30 mouse cellular contexts compared by ENCODE assay signal in the genomic region with DNA sequence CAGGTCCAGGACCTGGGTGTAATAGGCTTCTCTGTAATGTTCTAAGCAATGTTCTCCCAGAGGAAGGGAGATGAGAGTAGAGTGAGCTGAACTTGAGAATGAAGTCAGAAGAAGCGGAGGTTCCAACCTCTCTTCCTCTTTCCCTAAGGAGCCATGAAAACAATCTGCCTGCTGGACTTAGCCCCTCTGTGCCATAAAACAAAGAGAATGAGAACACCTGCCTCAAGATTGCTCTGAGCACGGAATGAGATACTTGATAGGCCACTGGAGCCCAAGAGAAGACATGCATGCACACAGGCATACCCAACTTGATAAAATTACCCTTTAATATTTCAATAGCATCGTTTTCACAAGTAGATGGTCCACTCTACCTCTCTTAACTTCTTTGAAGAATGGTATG.
"Had no signal": no experiment of that assay in that cellular context is flagged by ENCODE, and none has a peak within 500 bp of the region (broad histone marks: within the 10 kb centered on the region; RNA-seq: fewer than 3 reads in every experiment).

No protein-coding gene starts in this region.

- ATAC-seq: liver, embryonic 12.5 days; liver, postnatal 0 days; lung, postnatal 0 days; midbrain, embryonic 13.5 days; midbrain, embryonic 15.5 days; midbrain, embryonic 16.5 days had no signal

- H3K9me3 ChIP-seq: limb, embryonic 10.5 days; limb, embryonic 12.5 days; limb, embryonic 13.5 days; limb, embryonic 15.5 days; liver, embryonic 12.5 days; liver, embryonic 13.5 days; liver, embryonic 15.5 days; lung, embryonic 15.5 days; midbrain, embryonic 10.5 days; midbrain, embryonic 12.5 days; midbrain, embryonic 13.5 days; midbrain, embryonic 15.5 days had no signal

- H3K27ac ChIP-seq: limb, embryonic 10.5 days; limb, embryonic 12.5 days; limb, embryonic 13.5 days; limb, embryonic 15.5 days; liver, embryonic 12.5 days; liver, embryonic 13.5 days; liver, embryonic 14.5 days; liver, embryonic 15.5 days; lung, embryonic 15.5 days; macrophage; midbrain, embryonic 10.5 days; midbrain, embryonic 12.5 days; midbrain, embryonic 13.5 days; midbrain, embryonic 15.5 days had no signal

- H3K27me3 ChIP-seq: limb, embryonic 15.5 days; liver, embryonic 12.5 days; liver, embryonic 13.5 days; liver, embryonic 15.5 days; lung, embryonic 15.5 days; megakaryocyte, embryonic 14.5 days; midbrain, embryonic 15.5 days had no signal

- H3K36me3 ChIP-seq: limb, embryonic 10.5 days; limb, embryonic 12.5 days; limb, embryonic 13.5 days; liver, embryonic 12.5 days; liver, embryonic 13.5 days; liver, embryonic 15.5 days; lung, embryonic 15.5 days; midbrain, embryonic 10.5 days; midbrain, embryonic 12.5 days; midbrain, embryonic 13.5 days; midbrain, embryonic 15.5 days had no signal

- H3K9ac ChIP-seq: limb, embryonic 12.5 days; limb, embryonic 13.5 days; limb, embryonic 15.5 days; liver, embryonic 12.5 days; liver, embryonic 13.5 days; liver, embryonic 14.5 days; liver, embryonic 15.5 days; liver, postnatal 0 days; lung, embryonic 14.5 days; lung, embryonic 15.5 days; midbrain, embryonic 12.5 days; midbrain, embryonic 13.5 days; midbrain, embryonic 15.5 days had no signal

- DNase-seq: left cerebral cortex, postnatal 4 days; liver; liver, embryonic 13.5 days; liver, postnatal 0 days; lung, adult 18-20 months; lung, adult 2 months; lung, embryonic 14.5 days; lung, postnatal 10 days; lung, postnatal 14 days; lung, postnatal 36 days; midbrain, embryonic 14.5 days had no signal

- H3K4me1 ChIP-seq: liver, embryonic 12.5 days; liver, embryonic 13.5 days; liver, embryonic 15.5 days; megakaryocyte, embryonic 14.5 days; midbrain, embryonic 10.5 days; midbrain, embryonic 12.5 days; midbrain, embryonic 15.5 days had no signal

- H3K4me3 ChIP-seq: limb, embryonic 10.5 days; limb, embryonic 12.5 days; limb, embryonic 13.5 days; limb, embryonic 15.5 days; liver, embryonic 12.5 days; liver, embryonic 13.5 days; liver, embryonic 15.5 days; lung, embryonic 15.5 days; megakaryocyte, embryonic 14.5 days; midbrain, embryonic 10.5 days; midbrain, embryonic 12.5 days; midbrain, embryonic 13.5 days; midbrain, embryonic 15.5 days; myocyte had no signal

- H3K4me2 ChIP-seq: limb, embryonic 12.5 days; limb, embryonic 13.5 days; limb, embryonic 15.5 days; liver, embryonic 11.5 days; liver, embryonic 12.5 days; liver, embryonic 13.5 days; liver, embryonic 15.5 days; lung, embryonic 14.5 days; lung, embryonic 15.5 days; midbrain, embryonic 11.5 days; midbrain, embryonic 12.5 days; midbrain, embryonic 13.5 days; midbrain, embryonic 15.5 days had no signal
